Mouse (Mus musculus) A20 (cell line): ENCODE measurements at regions not wholly inside any gene's neighbourhood (a gene's known extent, or its start where the extent isn't known, plus 50 kb on each side); places are given as distances from the start of the nearest gene placed in this dataset.

Experiments used
- DNase-seq: peaks from one replicate; pipeline ENCODE4 v3.0.0-alpha.2; 2011; ENCODE audit warnings: low read depth, low spot score

DNA sequence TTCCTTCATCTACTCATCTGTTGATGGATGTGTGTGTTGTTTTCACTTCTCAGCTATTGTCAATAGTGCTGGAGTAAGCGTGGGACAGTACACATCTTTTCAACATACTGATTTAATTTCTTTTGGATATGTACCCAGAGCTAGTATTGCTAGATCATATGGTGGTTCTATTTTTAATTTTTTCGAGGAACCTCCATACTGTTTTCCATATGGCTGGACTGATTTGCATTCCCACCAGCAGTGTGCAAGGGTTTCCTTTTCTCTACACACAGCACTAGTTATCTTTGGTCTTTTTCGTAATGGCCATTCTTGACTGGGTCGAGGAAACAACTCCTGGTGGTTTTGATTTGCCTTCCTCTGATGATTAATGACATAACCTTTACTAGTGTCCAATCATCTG is 943.0 kb downstream of the Gsdmc2 start:
- DNase-seq: no peak

DNA sequence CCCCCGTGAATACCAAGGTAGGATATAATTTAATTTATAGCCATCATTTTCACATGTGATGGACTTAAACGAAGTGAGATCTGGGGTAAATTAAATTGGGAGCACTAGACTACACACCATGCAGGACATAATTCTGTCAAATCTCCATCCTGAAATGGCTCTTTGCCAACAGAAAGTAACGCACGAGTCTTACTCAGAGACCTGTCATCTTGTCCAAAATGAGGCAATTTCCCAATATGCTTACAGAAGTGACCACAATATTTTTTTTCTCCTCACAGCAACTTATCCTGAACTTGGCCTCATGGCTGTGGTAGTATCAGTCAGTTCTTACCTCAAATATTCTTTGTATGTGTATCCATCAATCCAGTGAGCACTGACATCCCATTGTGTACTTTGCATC is 955.2 kb downstream of the Gsdmc2 start:
- no peak for DNase-seq

DNA sequence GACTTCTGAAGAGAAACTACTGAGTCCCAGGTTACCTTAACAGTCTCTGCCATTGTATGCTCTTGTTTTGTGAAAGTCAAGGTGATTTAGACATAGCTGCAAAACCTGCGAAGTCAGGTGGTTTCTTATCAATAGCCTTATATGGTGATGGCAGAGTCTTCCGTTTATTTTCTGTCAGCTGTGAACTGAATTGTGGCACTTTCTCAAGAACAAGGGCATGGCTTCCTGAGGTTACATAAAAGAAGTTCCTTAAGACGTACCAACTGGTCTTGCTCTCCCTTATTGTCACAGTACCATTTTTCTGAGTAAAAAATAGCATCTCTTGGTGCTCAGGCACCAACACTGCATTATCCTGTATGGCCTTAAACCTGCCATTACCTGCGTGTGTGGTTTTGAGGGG is 959.6 kb downstream of the Gsdmc2 start:
- no peak for DNase-seq

GRCm38 (mm10) chr15:62871082-62871766 is 973.8 kb downstream of the Gsdmc2 start:
- DNase-seq: no peak

GRCm38 (mm10) chr15:62862574-62862973 is 982.4 kb downstream of the Gsdmc2 start:
- no peak for DNase-seq

DNA sequence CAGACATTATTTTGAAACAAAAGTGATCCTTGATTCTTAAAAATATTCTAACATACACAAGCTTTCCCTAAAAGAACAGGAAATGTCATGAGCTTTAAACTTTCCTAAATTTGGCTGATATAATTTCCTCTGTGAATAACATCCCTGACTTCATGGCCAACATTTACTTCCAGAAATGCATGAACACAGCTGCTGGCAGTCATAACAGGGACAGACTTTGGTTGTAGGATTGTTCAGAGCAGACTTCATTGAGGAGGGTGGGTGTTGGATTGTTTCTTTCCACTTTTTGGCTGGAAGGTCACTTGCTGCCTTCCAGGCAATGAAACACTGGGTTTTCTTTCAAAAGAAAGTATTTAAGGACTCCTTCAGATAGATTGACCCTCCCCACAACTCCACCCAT is 983.6 kb downstream of the Gsdmc2 start:
- no peak for DNase-seq

- DNase-seq: no peak
These were observed 995.7 kb downstream of the Gsdmc2 start for GRCm38 (mm10) chr15:62849326-62849725.

GRCm38 (mm10) chr15:62845884-62846283 is 999.1 kb downstream of the Gsdmc2 start:
- DNase-seq: no peak

GRCm38 (mm10) chr15:62825586-62825985 is 1019.4 kb downstream of the Gsdmc2 start:
- no peak for DNase-seq

DNA sequence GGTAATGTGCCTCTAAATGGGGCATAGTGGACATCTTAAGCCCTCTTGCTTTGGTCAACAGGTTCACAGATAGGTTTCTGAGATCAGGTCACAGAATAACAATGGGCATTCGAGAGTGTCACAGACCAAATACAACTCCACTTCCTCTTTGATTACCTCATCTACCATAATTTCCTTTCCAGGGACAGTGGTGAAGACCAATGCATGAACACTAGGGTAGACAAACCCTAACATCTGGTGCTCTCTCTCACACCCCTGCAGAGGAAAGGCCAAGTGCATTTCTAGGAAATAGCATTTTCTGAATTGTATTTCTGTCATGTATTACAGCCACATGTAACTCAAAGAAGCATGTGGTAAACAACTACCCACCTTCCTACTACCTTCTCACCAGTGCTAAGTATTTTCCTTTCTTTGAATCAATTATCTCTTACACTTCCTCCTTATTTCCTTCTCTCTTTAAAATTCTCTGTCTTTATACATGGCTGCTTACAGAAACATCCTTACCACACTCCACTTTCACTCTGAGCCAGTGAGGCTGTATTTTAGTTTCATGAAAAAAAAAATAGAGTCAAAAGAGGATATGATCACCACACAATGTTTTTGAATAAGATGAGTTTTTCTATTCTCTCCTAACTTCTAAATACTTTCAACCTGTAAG is 1021.0 kb downstream of the Gsdmc2 start:
- DNase-seq: peak; percentile 73

GRCm38 (mm10) chr15:62822305-62822704 is 1022.7 kb downstream of the Gsdmc2 start:
- DNase-seq: no peak

GRCm38 (mm10) chr15:62813093-62813492 is 1031.9 kb downstream of the Gsdmc2 start:
- DNase-seq: peak; percentile 36

DNA sequence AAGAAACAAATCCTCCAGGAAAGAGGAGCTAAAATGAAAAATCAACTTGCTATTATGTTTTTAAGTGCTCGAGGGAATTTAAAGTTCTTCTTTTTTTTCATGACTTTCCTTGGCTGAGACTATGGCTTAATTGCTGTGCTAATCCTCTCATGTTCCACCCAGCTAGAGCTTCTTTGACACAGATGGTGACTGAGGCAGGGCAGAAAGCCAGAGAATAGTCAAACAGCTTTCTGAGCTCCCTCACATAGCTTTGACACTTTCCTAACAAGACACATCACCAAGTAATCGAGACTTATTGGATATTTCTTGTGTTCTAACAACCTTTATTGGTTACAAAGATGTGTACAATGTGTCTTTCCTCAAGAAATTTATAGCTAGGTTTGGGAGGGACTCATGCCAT is 1033.0 kb downstream of the Gsdmc2 start:
- no peak for DNase-seq

GRCm38 (mm10) chr15:62809320-62809719 is 1035.7 kb downstream of the Gsdmc2 start:
- DNase-seq: peak; percentile 26

GRCm38 (mm10) chr15:62808087-62808808 is 1036.7 kb downstream of the Gsdmc2 start:
- DNase-seq: peak; percentile 69

DNA sequence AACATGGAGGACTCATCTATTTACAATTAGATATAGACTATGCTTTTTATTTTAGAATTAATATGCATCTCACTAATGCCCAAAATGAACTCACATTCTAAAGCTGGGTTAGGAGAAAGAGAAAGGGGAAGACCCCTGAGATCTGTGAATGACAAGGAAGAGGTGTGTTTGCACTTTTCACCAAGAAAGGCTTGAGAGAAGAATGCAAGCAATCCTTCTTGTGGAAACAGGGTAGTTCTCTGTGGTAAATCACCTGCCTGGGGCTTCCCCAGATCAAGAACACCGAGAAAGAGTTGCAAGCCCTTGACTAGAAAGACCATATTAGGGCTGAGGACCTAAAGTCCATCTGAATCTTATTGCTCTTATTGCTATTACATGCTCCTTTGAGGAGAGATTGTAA is 1037.6 kb downstream of the Gsdmc2 start:
- peak; percentile 47 for DNase-seq

- DNase-seq: peak; percentile 51
These were observed 1042.2 kb downstream of the Gsdmc2 start for GRCm38 (mm10) chr15:62802770-62803169.

- DNase-seq: no peak
These were observed 1046.2 kb downstream of the Gsdmc2 start for GRCm38 (mm10) chr15:62798731-62799130.

DNA sequence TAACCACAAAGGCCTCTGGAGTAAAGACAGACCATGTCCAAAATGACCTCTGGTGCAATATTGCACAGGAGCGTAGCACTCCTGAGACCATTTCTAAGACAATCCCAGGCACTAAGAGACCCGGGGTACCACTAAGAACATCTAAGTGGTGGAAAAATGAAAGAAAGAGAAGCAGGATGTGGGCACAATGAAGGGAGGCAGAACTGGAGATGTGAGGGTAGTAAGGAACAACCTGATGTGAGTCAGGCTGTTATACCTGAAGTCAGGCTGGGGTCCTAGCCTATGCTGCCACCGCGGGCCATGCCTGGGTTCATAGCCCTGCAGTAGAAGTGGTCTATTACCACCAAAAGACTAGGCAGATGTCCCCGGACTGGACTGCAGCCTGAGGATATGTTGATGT is 1051.4 kb downstream of the Gsdmc2 start:
- no peak for DNase-seq

DNA sequence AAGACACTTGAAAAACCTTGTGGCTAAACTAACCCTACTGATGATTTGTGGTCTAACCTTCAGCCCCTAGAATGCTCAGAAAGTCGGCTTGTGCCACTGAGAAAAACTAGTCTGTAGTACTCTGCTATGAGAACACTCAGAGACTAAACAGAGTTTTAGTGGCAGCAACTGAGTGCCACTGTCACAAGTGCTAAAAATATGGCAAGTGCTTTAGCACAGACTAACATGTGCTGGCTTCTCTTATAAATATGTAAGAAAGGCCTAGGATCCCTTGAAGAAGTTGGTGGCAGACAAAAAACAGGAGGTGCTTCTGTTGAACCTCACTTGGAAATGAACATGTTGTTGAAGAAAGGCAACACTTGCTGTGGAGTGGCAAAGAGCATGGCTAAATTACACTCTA is 1052.9 kb downstream of the Gsdmc2 start:
- DNase-seq: no peak

DNA sequence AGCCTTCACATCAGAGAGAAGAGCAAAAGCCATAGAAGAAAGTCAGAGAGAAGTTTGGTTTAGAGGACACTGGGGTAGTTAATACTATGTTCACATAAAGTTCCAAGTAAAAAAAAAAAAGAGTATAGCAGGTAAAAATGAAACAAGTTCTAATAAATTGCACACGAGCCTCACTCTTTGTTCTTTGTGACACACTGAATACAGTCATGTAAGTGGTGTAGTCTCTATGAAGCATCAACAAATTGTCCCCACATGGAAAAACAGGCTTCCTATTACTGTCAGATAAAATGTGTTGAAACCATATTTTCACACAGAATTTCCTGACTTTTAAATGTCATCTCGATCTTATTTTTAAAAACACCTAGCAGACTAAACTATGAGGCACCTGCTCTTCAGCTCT is 1057.2 kb downstream of the Gsdmc2 start:
- DNase-seq: no peak

- no peak for DNase-seq
These were observed 1058.7 kb downstream of the Gsdmc2 start for GRCm38 (mm10) chr15:62786315-62786714.
